Mouse (Mus musculus) heart, postnatal 4 days (tissue): ENCODE data around the gene Lypd5. TPM values are rescaled to one million over a fixed set of nuclear protein-coding genes. Genes with fewer than 3 reads are reported as not detected.
A peak's percentile ranks its signal among the peaks of the same experiment; 100 is the strongest.
"Not testable (repeated sequence)": the region's sequence is repeated elsewhere in the genome, so short reads cannot be mapped to it uniquely, and the experiment has no call there.

Experiments used
- DNase-seq: peaks from one replicate; pipeline ENCODE4 v3.0.0; 2021
- microRNA-seq, 2 experiments: library from miRNA; unstranded; fragments of <30 nt; microRNA quantifications; one replicate each; pipeline ENCODE4 v1.2.0; 2021 to 2022
- total RNA-seq, 2 experiments: library from RNA; stranded (reverse); gene quantifications; 2 replicates each; pipeline ENCODE4 v1.2.3; 2021

Lypd5 gene
- total RNA-seq, 2 experiments from 2014 or later, result not detected

- no peak for DNase-seq
These were observed 35.1 kb downstream of the Lypd5 start for GRCm38 (mm10) chr7:24384070-24384469.

- peak; percentile 78 for DNase-seq
These were observed 35.8 kb downstream of the Lypd5 start for GRCm38 (mm10) chr7:24384827-24385226.

- DNase-seq, result peak; percentile 34
These were observed 38.1 kb downstream of the Lypd5 start for GRCm38 (mm10) chr7:24387059-24387556.

- no peak for DNase-seq
These were observed 40.7 kb downstream of the Lypd5 start for GRCm38 (mm10) chr7:24389516-24390187.

GRCm38 (mm10) chr7:24390512-24390911, 41.5 kb downstream of the Lypd5 start:
- no peak for DNase-seq

GRCm38 (mm10) chr7:24391077-24391476, 42.1 kb downstream of the Lypd5 start:
- DNase-seq, result no peak

- no peak for DNase-seq
These were observed 42.7 kb downstream of the Lypd5 start for GRCm38 (mm10) chr7:24391687-24392086.

- DNase-seq, result no peak
These were observed 45.1 kb downstream of the Lypd5 start for GRCm38 (mm10) chr7:24394054-24394453.

GRCm38 (mm10) chr7:24394475-24395161, 45.6 kb downstream of the Lypd5 start:
- no peak for DNase-seq

- DNase-seq, result no peak
These were observed 47.8 kb downstream of the Lypd5 start for GRCm38 (mm10) chr7:24396832-24397231.

GRCm38 (mm10) chr7:24398364-24398913, 49.4 kb downstream of the Lypd5 start:
- DNase-seq, result no peak

- DNase-seq, result peak; percentile 98
These were observed 50.5 kb downstream of the Lypd5 start, which contains the start of gene Smg9 for GRCm38 (mm10) chr7:24399256-24400081. Gene Smg9, plus strand, starts transcription at chr7:24399619.

GRCm38 (mm10) chr7:24400082-24400452, 51.1 kb downstream of the Lypd5 start:
- no peak for DNase-seq

- DNase-seq, result not testable (repeated sequence)
These were observed 51.5 kb downstream of the Lypd5 start for GRCm38 (mm10) chr7:24400489-24400888.

GRCm38 (mm10) chr7:24402851-24403250, 53.9 kb downstream of the Lypd5 start:
- no peak for DNase-seq

Small RNA genes within 50 kb of the gene (microRNA-seq; reads per million reads assigned to microRNA genes)
- 0 reads per million in 2 experiments for gene Gm27592

Other genes starting within 250 kb of the Lypd5 start
- gene Zfp112, start 236.9 kb upstream of the Lypd5 start, total RNA-seq, result 1 to 10 TPM; 2.2 to 3.4 TPM
- 1 to 10 TPM; 4.1 to 5.1 TPM for gene Zfp235, start 215.0 kb upstream of the Lypd5 start, total RNA-seq
- gene Zfp114, start 174.1 kb upstream of the Lypd5 start, total RNA-seq, result under 1 TPM; 0.23 to 0.76 TPM
- 10 to 100 TPM in 1 of 2 experiments, 1 to 10 TPM in 1; 8.2 to 10.3 TPM for gene Zfp111, start 137.8 kb upstream of the Lypd5 start, total RNA-seq
- 1 to 10 TPM; 1.1 to 1.2 TPM for gene Zfp109, start 111.6 kb upstream of the Lypd5 start, total RNA-seq
- gene Zfp108, start 94.4 kb upstream of the Lypd5 start, total RNA-seq, result 1 to 10 TPM; 1.2 to 1.4 TPM
- gene Zfp93, start 78.8 kb upstream of the Lypd5 start, total RNA-seq, result 1 to 10 TPM; 3.7 to 4.8 TPM
- gene Zfp61, start 48.0 kb upstream of the Lypd5 start, total RNA-seq, result 1 to 10 TPM; 4.2 to 6.6 TPM
- gene Zfp94, start 32.5 kb upstream of the Lypd5 start, total RNA-seq, result 1 to 10 TPM; 1.0 to 1.8 TPM
- under 1 TPM; 0.32 to 0.33 TPM for gene Tescl, start 15.3 kb upstream of the Lypd5 start, total RNA-seq
- 1 to 10 TPM; 1.0 TPM for gene Kcnn4, start 21.1 kb downstream of the Lypd5 start, total RNA-seq
- 10 to 100 TPM; 15.0 to 15.5 TPM for gene Smg9, start 50.4 kb downstream of the Lypd5 start, total RNA-seq
- gene Irgc1, start 103.1 kb downstream of the Lypd5 start, total RNA-seq, result not detected
- gene Plaur, start 113.3 kb downstream of the Lypd5 start, total RNA-seq, result 10 to 100 TPM in 1 of 2 experiments, 1 to 10 TPM in 1; 6.4 to 10.4 TPM
- 10 to 100 TPM; 11.9 to 12.5 TPM for gene Cadm4, start 132.8 kb downstream of the Lypd5 start, total RNA-seq
- 10 to 100 TPM; 17.3 to 18.5 TPM for gene Zfp428, start 157.8 kb downstream of the Lypd5 start, total RNA-seq
- gene AC161166.1, start 163.3 kb downstream of the Lypd5 start, total RNA-seq, result not detected
- gene Irgq, start 181.5 kb downstream of the Lypd5 start, total RNA-seq, result 10 to 100 TPM; 16.7 to 17.2 TPM
- not detected for gene Pinlyp, start 196.9 kb downstream of the Lypd5 start, total RNA-seq
- 10 to 100 TPM; 42.0 to 43.9 TPM for gene Xrcc1, start 197.1 kb downstream of the Lypd5 start, total RNA-seq
- 10 to 100 TPM; 15.9 to 16.9 TPM for gene Ethe1, start 238.3 kb downstream of the Lypd5 start, total RNA-seq
- under 1 TPM; 0.27 to 0.33 TPM for gene Zfp575, start 238.4 kb downstream of the Lypd5 start, total RNA-seq